Mouse (Mus musculus) MEL (cell line): Measurements from ENCODE around the gene Nudt16l1.

Source experiments
- CTCF ChIP-seq, 3 experiments: IDR thresholded peaks in 2 of 3; conservative IDR thresholded peaks in 1 of 3; 2 replicates each; pipeline ENCODE4 v1.5.1; 2011 to 2012; ENCODE audit warnings: low read length in 3 of 3, low read depth in 2 of 3, mild to moderate bottlenecking in 2 of 3, improper control_type of control experiment in 1 of 3, inconsistent platforms in 1 of 3, mixed read lengths in 1 of 3, moderate library complexity in 1 of 3; ENCODE audit not compliant: control insufficient read depth in 1 of 3, insufficient read depth in 1 of 3, poor library complexity in 1 of 3, severe bottlenecking in 1 of 3
- E2F4 ChIP-seq: IDR thresholded peaks from 2 replicates; pipeline ENCODE4 v1.6.1; 2011; ENCODE audit warnings: low read depth, low read length, improper control_type of control experiment, borderline replicate concordance
- EP300 ChIP-seq, 2 experiments: IDR thresholded peaks; 2 replicates each; pipeline ENCODE4 v1.6.1; 2011; ENCODE audit warnings: improper control_type of control experiment in 2 of 2, low read length in 2 of 2, low read depth in 1 of 2, mild to moderate bottlenecking in 1 of 2
- MAFK ChIP-seq: IDR thresholded peaks from 2 replicates; pipeline ENCODE4 v1.6.1; 2011; ENCODE audit warnings: low read depth, mild to moderate bottlenecking, low read length, improper control_type of control experiment, borderline replicate concordance
- NELFE ChIP-seq: IDR thresholded peaks from 2 replicates; pipeline ENCODE4 v1.6.1; 2011; ENCODE audit warnings: low read depth, low read length, improper control_type of control experiment
- POLR2A ChIP-seq, 2 experiments: IDR thresholded peaks; 2 replicates each; pipeline ENCODE4 v1.6.1; 2011 to 2012; ENCODE audit warnings: low read length in 2 of 2, mild to moderate bottlenecking in 2 of 2, control low read depth in 1 of 2, improper control_type of control experiment in 1 of 2, low read depth in 1 of 2, moderate library complexity in 1 of 2; ENCODE audit not compliant: control insufficient read depth in 1 of 2, insufficient read depth in 1 of 2, poor library complexity in 1 of 2
- RCOR1 ChIP-seq: IDR thresholded peaks from 2 replicates; pipeline ENCODE4 v1.6.1; 2012; ENCODE audit warnings: low read depth, mild to moderate bottlenecking, inconsistent platforms, low read length, improper control_type of control experiment
- TCF12 ChIP-seq: IDR thresholded peaks from 2 replicates; pipeline ENCODE4 v1.6.1; 2014; ENCODE audit warnings: low read depth, mild to moderate bottlenecking, inconsistent platforms, low read length, improper control_type of control experiment, moderate library complexity
- USF1 ChIP-seq: IDR thresholded peaks from 2 replicates; pipeline ENCODE4 v1.6.1; 2014; ENCODE audit warnings: low read depth, mild to moderate bottlenecking, inconsistent platforms, low read length, improper control_type of control experiment, moderate library complexity
- ZC3H11A ChIP-seq: IDR thresholded peaks from 2 replicates; pipeline ENCODE4 v1.6.1; 2012; ENCODE audit warnings: low read depth, mild to moderate bottlenecking, inconsistent platforms, low read length, improper control_type of control experiment

GRCm38 (mm10) chr16:4946155-4946554 is 7.6 kb downstream of the Nudt16l1 start:
- no peak for TF ChIP-seq RCOR1
- TF ChIP-seq CTCF (IDR thresholded peaks at IDR 0.05 in 2 of 3, conservative IDR thresholded peaks at IDR 0.05 in 1 of 3; ENCODE audit: control insufficient read depth in 1 of 3, insufficient read depth in 1 of 3, low read depth in 2 of 3, low read length in 3 of 3, poor library complexity in 1 of 3, severe bottlenecking in 1 of 3): no peak
- TF ChIP-seq POLR2A (IDR thresholded peaks at IDR 0.05; ENCODE audit: control insufficient read depth in 1 of 2, insufficient read depth in 1 of 2, low read depth in 1 of 2, low read length in 2 of 2, poor library complexity in 1 of 2): no peak
- TF ChIP-seq TCF12: no peak
- TF ChIP-seq EP300 (IDR thresholded peaks at IDR 0.05; ENCODE audit: low read depth in 1 of 2, low read length in 2 of 2): no peak
- no peak for TF ChIP-seq USF1
- no peak for TF ChIP-seq ZC3H11A
- no peak for TF ChIP-seq MAFK
- TF ChIP-seq E2F4: no peak
- no peak for TF ChIP-seq NELFE
